Mouse (Mus musculus): Measurements from ENCODE around the gene Enkd1. TPM values are rescaled to one million over a fixed set of nuclear protein-coding genes. Genes with fewer than 3 reads are reported as not detected.

The Enkd1 gene
- total RNA-seq, 2 experiments from 2014 or later = 0.15 to 2.9 TPM

DNA sequence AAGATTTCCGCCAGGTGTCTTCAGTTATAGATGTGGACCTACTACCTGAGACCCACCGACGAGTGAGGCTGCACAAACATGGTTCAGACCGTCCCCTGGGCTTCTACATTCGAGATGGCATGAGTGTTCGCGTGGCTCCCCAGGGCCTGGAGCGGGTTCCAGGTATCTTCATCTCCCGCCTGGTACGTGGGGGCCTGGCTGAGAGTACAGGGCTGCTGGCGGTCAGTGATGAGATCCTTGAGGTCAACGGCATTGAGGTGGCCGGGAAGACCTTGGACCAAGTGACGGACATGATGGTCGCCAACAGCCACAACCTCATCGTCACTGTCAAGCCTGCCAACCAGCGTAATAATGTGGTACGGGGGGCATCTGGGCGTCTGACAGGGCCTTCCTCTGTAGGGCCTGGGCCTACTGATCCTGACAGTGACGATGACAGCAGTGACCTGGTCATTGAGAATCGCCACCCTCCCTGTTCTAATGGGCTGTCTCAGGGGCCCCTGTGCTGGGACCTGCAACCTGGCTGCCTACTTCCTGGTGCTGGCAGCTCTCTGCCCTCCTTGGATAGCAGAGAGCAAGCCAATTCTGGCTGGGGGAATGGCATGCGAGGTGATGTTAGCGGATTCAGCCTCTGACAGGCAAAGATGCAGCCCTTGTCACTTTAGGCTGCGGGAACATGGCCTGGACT, 5.1 kb downstream of the Enkd1 start:
- ATAC-seq (replicated peaks; ENCODE audit: low FRiP score, poor library complexity, severe bottlenecking) = no peak

DNA sequence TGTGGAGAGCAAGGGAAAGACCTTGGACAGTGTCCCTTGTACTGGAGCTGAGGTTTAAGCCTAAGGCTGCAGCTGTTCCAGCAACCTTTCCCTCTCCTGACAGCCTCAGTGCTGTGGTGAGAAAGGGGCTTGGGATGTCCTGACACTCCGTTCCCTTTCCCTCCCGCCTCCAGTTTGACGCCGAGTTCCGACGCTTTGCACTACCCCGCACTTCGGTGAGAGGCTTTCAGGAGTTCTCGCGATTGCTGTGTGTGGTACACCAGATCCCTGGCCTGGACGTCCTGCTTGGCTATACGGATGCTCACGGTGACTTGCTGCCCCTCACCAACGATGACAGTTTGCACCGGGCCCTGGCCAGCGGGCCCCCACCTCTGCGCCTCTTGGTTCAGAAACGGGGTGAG, 6.0 kb downstream of the Enkd1 start:
- no peak for ATAC-seq (replicated peaks; ENCODE audit: low FRiP score, poor library complexity, severe bottlenecking)

DNA sequence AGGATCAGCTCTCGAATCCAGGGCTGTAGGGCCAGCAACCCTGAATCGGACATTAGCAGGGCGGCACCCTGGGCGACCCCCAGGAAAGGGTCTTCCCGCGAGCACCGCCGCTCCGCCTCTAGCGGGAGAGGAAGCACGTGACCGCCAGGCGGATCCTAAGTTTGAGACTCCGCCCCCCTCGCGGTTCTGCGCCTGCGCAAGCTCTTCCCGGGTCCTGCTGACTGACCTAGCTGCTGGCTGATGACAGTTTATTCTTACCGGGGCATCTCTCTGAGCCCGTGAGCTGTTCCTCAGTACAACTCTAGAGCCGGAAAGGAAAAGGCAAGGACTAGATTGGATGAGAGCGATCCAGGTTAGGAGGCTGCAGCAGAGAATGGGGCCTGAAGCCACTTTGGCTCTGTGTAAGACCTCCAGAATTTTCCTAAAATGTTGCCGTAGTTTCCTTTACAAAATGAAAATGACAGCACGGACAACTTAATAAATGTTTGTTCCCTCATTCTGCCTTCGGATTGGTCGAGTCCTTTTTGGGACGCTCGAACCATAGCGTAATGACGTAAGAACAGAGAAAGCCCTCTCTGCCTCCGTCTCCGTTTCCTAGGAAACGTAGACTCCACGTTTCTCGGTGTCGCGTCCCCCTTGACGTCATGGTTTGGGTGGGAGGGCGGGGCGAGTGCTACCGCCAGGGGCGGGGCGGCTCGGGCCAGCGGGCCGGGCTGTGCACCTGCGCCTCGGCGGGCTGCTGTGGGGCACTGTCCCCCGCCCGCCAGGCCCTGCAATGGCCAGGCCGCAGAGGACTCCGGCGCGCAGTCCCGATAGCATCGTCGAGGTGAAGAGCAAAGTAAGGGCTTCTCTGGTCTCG, 6.8 kb downstream of the Enkd1 start, which contains the start of the genes Acd and Pard6a:
Gene Acd (minus strand): TSS at position 137 of the 859 bp plus-strand sequence.
Gene Pard6a (plus strand): TSS at position 183 of the 859 bp plus-strand sequence.
- ATAC-seq (replicated peaks; ENCODE audit: low FRiP score, poor library complexity, severe bottlenecking) = peak; percentile 88

DNA sequence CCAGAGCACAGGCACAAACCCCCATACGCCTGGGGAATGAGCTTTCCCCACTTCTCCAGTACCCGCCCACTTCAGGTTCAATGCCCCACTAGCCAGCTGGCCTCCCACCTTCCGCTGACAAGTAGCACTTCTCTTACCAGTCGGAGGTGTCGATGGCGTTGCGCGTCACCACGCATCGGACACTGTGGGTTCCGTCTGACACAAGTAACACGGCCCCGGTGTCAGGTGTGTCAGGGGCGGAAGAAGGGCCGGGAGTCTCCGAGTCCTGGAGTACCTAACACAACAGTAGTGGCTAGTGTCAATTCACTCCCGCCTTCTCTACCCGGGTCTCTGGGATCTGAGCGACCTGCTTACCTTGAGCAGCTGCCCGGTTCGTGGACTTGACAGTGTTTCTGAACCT, 7.4 kb downstream of the Enkd1 start:
- ATAC-seq (replicated peaks; ENCODE audit: low FRiP score, poor library complexity, severe bottlenecking) = peak; percentile 57

DNA sequence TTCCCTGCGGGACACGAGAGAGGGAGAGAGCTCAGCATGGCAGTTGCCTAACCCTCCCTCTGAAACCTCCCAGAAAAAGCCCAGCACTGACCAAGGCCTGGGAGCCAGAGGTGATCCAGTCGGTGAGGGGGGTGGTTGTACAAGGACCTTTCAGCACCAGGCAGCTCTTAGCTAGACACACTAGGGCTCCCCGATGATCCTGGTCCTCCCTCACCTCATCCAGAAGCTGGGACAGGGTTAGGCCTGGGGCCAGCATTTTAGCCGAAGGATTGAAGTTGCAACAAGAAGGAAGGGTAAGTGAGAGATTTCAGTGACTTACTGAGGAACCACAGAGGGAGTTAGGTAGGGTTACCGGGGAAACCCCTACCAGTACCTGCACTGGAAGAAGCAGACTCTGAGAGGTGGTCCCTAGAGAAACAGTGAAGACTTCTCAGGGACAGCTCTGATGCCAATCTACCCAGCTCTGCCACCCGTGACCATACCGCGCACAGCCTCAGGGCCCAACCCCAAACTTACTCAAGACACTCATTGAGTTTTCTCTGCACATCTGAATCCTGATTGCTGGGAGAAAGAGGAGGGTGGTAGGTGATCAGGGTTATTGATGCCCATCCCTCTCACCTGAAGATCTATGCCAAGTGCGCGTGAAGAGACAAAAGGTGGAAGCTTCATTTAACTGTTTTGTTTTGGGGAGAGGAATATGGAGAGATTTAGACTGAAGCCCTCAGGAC, 8.4 kb downstream of the Enkd1 start:
- no peak for ATAC-seq (replicated peaks; ENCODE audit: low FRiP score, poor library complexity, severe bottlenecking)

DNA sequence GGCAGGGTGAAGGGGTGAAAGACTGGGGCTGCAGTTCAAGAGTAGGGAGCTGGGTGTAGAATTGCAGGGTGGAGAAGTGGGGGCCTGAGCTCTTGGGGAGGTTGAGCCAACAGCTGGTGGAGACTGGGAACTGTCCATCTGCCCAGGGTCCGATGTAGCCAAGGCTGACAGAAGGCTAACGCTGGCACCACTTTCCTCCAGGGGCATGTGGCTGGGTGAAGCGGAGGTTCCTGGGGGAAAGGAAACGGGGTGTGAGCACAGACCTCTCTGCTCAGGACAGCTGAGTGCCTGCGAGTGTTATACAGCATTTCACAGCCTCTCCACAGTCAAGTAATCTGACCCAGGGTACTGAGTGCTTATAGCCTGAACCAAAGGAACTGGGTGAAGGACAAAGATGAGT, 9.3 kb downstream of the Enkd1 start:
- ATAC-seq (replicated peaks; ENCODE audit: low FRiP score, poor library complexity, severe bottlenecking) = no peak

DNA sequence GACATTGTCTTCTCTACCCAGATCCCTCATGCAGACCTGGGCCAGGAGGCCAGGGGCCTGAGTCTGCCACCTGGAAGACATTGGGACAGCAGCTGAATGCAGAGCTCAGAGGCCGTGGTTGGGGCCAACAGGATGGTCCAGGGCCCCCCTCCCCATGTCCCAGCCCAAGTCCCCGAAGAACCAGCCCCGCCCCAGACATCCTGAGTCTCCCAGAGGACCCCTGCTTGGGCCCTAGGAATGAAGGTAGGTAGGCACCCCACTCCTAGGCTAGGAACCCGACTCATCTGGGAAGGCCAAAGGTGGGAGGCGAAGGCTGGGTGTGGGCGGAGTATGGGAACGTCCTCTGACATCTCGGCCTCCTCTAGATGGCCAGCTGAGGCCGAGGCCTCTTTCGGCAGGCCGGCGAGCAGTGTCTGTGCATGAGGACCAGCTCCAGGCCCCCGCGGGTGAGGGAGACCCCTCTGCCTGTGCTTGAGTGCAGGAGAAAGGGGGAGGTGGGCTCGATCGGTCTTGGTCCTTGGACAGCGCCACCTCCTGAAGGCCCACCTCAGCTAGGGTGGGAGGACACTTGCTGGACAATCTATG, 10.7 kb downstream of the Enkd1 start:
- no peak for ATAC-seq (replicated peaks; ENCODE audit: low FRiP score, poor library complexity, severe bottlenecking)

DNA sequence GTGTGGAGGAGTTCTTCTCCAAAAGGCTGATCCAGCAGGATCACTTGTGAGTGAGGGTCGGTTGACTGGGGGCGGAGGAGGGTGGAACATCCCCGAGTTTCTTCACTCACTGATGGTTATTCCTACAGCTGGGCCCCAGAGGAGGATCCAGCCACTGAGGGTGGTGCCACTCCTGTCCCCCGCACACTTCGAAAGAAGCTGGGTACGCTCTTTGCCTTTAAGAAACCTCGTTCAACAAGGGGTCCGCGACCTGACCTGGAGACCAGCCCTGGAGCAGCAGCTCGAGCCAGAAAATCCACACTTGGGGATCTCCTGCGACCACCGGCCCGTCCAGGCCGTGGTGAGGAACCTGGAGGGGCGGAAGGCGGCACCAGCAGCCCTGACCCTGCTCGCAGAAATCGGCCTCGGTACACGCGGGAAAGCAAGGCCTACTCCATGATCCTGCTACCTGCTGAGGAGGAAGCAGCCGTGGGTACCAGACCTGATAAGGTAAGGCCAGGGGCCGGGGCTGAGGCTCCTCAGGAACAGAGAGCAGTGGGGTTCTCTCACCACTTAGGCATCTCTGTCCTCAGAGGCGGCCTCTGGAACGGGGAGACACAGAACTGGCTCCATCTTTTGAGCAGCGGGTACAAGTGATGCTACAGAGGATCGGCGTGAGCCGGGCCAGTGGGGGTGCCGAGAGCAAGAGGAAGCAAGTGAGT, 12.8 kb downstream of the Enkd1 start:
- no peak; the same call in 1 of the 2 replicates for ATAC-seq (replicated peaks; ENCODE audit: low FRiP score, poor library complexity, severe bottlenecking)

DNA sequence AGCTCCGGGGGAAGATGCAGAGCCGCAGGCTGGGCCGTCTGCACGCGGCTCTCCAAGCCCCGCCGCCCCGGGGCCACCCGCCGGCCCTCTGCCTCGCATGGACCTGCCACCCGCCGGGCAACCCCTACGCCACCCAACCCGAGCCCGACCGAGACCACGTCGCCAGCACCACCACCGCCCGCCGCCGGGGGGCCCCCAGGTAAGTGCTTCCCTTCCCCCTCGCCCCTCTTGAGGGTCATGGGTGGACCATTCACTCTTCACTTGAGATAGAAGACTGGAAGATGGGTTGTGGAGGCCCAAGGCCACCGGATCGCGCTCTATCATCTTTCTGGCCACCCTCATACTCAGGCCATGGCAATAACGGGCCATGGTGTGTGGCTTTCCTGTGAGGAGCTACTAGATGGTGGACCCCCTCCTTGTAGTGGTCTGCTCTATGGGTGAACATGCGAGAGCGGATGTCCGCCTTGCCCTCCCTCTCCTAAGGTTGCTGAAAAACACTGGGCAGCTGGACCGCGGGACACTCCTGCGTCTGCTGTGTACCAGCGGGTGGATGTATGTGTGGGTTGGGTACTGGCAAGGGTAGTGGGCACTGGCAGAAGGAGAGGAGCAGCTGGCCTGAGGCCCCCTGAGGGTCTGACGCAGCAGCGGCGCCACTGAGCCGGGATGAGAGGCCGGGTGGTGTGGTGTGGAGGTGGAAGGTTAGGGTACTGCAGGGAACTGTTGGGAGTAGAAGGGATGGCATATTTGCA, 13.8 kb downstream of the Enkd1 start:
- no peak for ATAC-seq (replicated peaks; ENCODE audit: low FRiP score, poor library complexity, severe bottlenecking)

DNA sequence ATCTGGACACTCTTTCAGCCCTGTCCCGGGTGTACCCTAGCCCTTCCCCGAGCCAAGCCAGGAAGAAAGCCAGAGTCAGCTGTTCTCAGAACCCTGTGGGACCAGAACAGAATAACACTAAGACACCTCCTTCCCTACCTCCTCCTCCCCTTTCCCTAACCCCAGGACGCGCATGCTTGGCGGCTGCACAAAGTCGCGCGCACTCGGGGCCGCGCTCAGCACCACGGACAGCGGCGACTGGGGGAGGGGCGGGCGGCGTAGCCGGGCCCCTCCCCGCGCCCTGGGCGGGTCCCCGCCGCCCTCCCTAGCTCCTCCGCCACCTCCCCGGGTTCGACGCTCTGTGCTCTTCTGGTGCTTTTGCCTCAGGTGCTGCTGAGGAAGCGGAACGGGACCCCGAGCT, 14.4 kb downstream of the Enkd1 start:
- ATAC-seq (replicated peaks; ENCODE audit: low FRiP score, poor library complexity, severe bottlenecking) = no peak

DNA sequence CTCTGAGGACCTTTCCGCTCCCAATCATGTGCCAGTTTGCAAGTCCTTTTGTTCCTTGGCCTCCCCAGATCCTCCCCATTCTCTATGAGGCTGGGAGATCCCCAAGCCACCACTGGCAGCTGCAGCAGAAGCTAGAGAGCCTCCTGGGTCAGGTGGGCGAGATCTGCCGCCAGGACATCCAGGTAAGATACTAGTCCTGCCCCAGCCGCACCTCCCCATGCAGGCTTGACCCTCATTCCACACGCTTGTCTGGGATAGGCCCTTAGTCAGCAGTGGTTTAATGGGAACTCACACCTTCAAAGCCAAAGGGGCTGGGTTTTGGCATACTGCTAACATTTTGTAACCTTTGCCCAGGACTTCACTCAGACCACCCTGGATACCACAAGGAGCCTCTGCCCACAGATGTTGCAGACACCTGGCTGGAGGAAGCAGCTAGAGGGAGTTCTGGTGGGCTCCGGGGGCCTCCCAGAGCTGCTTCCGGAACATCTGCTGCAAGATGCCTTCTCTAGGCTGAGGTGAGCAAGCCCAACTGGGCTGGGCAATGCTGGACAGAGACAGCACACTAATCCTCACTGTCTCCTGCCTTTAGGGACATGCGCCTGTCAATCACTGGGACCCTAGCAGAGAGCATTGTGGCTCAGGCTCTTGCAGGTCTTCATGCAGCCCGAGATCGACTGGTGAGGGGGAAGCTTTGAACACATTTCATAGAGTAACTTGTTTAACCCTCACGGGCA, 15.4 kb downstream of the Enkd1 start:
- no peak for ATAC-seq (replicated peaks; ENCODE audit: low FRiP score, poor library complexity, severe bottlenecking)

DNA sequence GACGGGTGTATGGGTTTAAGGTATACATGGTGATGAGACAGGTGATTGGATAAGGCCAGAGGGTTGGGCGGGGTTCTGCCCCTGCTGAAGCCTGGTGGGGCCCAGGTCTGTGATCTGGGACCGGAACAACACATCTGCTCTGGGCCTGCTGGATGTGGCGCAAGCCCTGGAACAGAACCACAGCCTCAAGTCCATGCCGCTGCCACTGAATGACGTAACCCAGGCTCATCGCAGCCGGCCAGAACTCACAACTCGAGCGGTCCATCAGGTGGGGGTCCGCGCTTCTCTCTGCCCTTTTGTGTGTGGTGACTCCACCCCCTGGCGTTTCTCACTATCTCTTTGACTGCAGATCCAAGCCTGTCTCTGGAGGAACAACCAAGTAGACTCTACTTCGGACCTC, 17.0 kb downstream of the Enkd1 start:
- ATAC-seq (replicated peaks; ENCODE audit: low FRiP score, poor library complexity, severe bottlenecking) = no peak

DNA sequence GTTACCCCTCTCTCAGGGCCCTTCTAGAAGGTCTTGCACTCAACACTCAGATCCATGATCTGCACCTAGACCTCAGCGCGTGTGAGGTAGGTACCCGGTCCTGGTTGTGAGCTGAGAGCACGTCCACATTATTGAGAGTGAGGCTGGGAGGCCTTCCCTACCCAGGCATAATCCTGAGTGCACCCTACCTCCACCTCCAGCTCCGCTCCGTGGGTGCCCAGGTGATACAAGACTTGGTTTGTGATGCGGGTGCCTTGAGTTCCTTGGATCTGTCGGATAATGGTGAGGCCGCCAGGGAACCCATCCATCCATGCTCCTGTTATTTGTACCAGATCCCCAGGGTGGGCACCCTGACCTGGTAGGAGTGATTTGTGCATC, 18.0 kb downstream of the Enkd1 start:
- no peak for ATAC-seq (replicated peaks; ENCODE audit: low FRiP score, poor library complexity, severe bottlenecking)

DNA sequence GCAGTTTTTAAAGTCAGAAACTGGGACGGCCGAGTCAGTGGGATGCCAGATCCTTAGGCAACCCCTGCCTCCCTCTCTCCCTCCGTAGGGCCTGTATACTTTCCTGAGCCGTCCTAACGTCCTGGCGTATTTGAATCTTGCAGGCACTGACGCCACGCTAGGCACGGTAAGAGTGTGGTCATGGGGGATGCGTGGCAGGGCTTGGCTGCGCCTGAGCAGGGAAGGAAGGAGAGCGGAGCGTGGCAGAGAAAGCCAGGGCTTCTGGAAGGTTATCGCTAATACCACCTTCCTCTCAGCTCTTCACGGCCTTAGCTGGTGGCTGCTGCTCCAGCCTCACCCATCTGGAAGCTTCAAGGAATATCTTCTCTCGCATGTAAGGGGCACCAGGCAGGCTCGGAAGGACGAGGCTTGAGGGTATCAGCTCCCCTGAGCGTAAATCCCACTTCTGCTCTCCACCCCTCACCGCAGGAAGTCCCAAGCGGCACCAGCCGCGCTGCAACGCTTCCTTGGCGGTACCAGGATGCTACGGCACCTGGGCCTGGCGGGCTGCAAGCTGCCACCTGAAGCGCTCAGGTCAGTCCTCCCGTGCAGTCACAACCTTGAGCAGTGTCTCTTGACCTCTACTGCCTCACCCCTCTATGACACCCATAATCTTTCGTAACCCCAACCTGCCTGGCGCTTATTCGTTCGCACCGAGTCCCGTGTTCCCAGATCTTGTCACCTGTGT, 18.6 kb downstream of the Enkd1 start:
- ATAC-seq (replicated peaks; ENCODE audit: low FRiP score, poor library complexity, severe bottlenecking) = no peak

DNA sequence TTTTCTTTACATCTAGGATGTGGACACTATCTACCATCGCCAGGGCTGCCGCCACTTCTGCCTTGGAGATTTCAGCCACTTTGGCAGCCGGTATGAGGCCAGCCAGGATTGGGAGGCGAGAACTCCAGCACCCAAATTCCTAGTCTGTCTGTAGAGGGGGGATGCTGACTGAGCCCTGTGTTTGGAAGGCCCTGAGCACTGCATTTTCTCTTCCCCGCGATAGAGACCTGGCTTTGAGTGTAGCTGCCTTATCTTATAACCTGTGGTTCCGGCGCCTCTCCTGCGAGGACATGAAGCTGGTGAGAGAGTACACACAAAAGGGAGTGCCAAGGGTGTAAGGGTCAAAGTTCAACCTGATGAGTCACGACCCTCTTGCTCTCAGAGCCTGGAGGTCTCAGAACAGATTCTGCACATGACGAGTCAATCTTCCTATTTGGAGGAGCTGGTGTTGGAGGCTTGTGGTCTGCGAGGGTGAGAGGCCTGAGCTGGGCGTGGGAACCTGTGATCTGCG, 19.7 kb downstream of the Enkd1 start:
- no peak for ATAC-seq (replicated peaks; ENCODE audit: low FRiP score, poor library complexity, severe bottlenecking)

DNA sequence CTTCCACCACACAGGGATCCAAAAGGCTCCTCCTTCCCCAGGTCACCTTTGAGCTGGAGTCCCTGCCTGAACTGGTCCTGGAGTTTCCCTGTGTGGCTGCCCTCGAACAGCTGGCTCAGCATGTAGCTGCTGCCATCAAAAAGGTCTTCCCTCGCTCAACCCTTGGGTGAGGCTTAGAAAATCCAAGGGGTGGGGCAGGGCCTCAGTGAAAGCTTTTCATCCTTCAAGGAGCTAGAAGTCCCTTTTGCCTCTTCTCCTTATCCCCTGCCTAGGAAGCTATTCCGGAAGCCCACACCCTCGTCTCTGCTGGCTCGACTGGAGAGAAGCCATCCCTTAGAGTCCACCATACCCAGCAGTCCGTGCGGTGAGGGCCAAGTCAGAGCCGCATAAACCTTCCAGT, 20.5 kb downstream of the Enkd1 start:
- no peak for ATAC-seq (replicated peaks; ENCODE audit: low FRiP score, poor library complexity, severe bottlenecking)

DNA sequence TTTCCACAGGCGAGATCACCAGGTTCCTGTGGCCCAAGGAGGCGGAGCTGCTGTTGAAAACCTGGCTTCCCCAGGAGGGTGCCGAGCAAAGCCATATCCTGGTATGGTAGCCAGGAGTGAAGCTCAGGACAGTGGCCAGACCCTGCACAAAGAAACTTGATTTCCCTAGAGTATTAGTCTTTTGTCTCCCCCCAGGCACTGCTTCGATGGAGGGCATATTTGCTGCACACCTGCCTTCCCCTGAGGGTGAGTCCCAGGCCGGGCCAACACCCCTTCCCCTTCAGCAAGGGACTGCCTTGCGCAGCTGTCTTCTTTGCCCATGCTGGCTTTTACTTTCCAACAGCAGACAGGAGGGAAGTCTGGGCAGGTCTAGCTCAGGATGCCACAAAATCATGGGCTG, 21.5 kb downstream of the Enkd1 start:
- no peak for ATAC-seq (replicated peaks; ENCODE audit: low FRiP score, poor library complexity, severe bottlenecking)

All from erythroid progenitor cell, adult 5-6 weeks (primary cell).